Mouse (Mus musculus) neural tube, embryonic 14.5 days (tissue): ENCODE results near the gene Slain1. TPM values are rescaled to one million over a fixed set of nuclear protein-coding genes. Genes with fewer than 3 reads are reported as not detected.

Experiments
- ATAC-seq: fragments of 200-750 bp; cut with Nextera tagmentation; 2 replicates; pipeline ENCODE4 v1.8.0; 2017; ENCODE audit warnings: low read depth, mild to moderate bottlenecking, moderate TSS enrichment, moderate library complexity
- H3K27ac ChIP-seq: fragments of 300-500 bp; sonication (generic); 2 replicates; pipeline ENCODE4 v1.5.1; 2014; ENCODE audit warnings: low read depth, mild to moderate bottlenecking, control low read depth, low read length, moderate library complexity, mixed read lengths
- H3K27me3 ChIP-seq: fragments of 300-500 bp; sonication (generic); 2 replicates; pipeline ENCODE4 v1.6.1; 2014; ENCODE audit warnings: low read length; ENCODE audit not compliant: control insufficient read depth, insufficient read depth
- H3K36me3 ChIP-seq: fragments of 300-500 bp; sonication (generic); 2 replicates; pipeline ENCODE4 v1.6.1; 2014; ENCODE audit warnings: low read length, mixed read lengths; ENCODE audit not compliant: control insufficient read depth, insufficient read depth
- H3K4me1 ChIP-seq: fragments of 300-500 bp; sonication (generic); 2 replicates; pipeline ENCODE4 v1.6.1; 2014; ENCODE audit warnings: low read length; ENCODE audit not compliant: control insufficient read depth, insufficient read depth
- H3K4me2 ChIP-seq: fragments of 300-500 bp; sonication (generic); 2 replicates; pipeline ENCODE4 v1.6.1; 2014; ENCODE audit warnings: mild to moderate bottlenecking, low read depth, low read length, control low read depth
- H3K4me3 ChIP-seq: fragments of 300-500 bp; sonication (generic); 2 replicates; pipeline ENCODE4 v1.5.1; 2014; ENCODE audit warnings: low read depth, low read length, control low read depth, mixed read lengths
- H3K9ac ChIP-seq: fragments of 300-500 bp; sonication (generic); replicated peaks from 2 replicates; pipeline ENCODE4 v1.6.1; 2014; ENCODE audit warnings: low read depth, mild to moderate bottlenecking, control low read depth, low read length, mixed read lengths
- H3K9me3 ChIP-seq: fragments of 300-500 bp; sonication (generic); 2 replicates; pipeline ENCODE4 v1.6.1; 2016; ENCODE audit warnings: low read length; ENCODE audit not compliant: control insufficient read depth
- WGBS: fragments of 180-500 bp; shearing (Covaris S2); extraction: QIAGEN DNeasy Blood & Tissue Kit; methylation state at CpG from one replicate; pipeline ENCODE4 v1.1.7; 2014; 5-methylcytosine and 5-hydroxymethylcytosine counted together
- polyA plus RNA-seq: library from polyadenylated mRNA; unstranded; fragments of >200 nt; fragmentation: Nextera tagmentation; extraction: Ambion mirVana; gene quantifications from 2 replicates; pipeline ENCODE4 v1.2.1, GENCODE M21; 2014

Slain1 gene
- polyA plus RNA-seq, 1 experiment from 2014 or later = 23.7 TPM

- 80% methylated on average over 9 of the region's 9 CpGs for whole genome bisulfite sequencing
- Histone ChIP-seq H3K4me1 (0 out of 2 replicates have a peak, but pooled peaks cover 3% of the 10 kb centered on the region), H3K27me3 (no peaks in the 10 kb centered on the region), H3K9ac (no peak overlapping the region), H3K9me3 (no peaks in the 10 kb centered on the region), H3K4me2 (no peak overlapping the region), H3K27ac (no peak overlapping the region), H3K4me3 (no peak overlapping the region), H3K36me3 (no peaks in the 10 kb centered on the region)
- no peak for ATAC-seq
Observed at GRCm38 (mm10) chr14:103723314-103723713, 73.3 kb downstream of the Slain1 start.

- Histone ChIP-seq H3K9ac (no peak overlapping the region), H3K4me3 (no peak overlapping the region), H3K27me3 (no peaks in the 10 kb centered on the region), H3K36me3 (no peaks in the 10 kb centered on the region), H3K9me3 (no peaks in the 10 kb centered on the region), H3K27ac (no peak overlapping the region), H3K4me1 (0 out of 2 replicates have a peak, but pooled peaks cover 3% of the 10 kb centered on the region), H3K4me2 (no peak overlapping the region)
- no peak for ATAC-seq
- WGBS = 88% methylated on average over 4 of the region's 4 CpGs
Observed at GRCm38 (mm10) chr14:103723841-103724240, 73.8 kb downstream of the Slain1 start.

DNA sequence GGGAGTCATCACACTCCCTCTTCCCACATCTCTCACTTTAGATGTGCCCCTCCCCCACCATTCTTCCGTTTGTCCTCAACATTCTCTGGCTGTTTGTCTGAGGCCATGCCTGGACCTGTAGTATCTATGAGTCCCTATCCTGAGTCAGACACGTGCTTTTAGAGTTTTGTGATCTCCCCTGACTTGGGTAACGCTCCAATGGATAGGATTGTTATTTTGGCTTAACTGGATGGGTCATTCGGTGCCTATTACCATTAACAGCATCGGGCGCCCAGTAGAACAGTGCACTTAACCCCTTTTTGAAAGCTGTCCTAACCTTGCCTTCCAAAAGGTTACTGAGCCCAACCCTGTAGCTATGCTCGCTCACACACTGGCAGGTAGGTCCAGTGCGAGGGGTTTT, 78.5 kb downstream of the Slain1 start:
- no peaks in the 10 kb centered on the region for H3K9me3 ChIP-seq
- no peaks in the 10 kb centered on the region for H3K36me3 ChIP-seq
- no peaks in the 10 kb centered on the region for H3K4me1 ChIP-seq
- H3K4me2 ChIP-seq = no peak overlapping the region
- no peaks in the 10 kb centered on the region for H3K27me3 ChIP-seq
- no peak overlapping the region for H3K27ac ChIP-seq
- no peak for ATAC-seq
- H3K9ac ChIP-seq = no peak overlapping the region
- 89% methylated on average over 8 of the region's 8 CpGs for WGBS
- no peak overlapping the region for H3K4me3 ChIP-seq

DNA sequence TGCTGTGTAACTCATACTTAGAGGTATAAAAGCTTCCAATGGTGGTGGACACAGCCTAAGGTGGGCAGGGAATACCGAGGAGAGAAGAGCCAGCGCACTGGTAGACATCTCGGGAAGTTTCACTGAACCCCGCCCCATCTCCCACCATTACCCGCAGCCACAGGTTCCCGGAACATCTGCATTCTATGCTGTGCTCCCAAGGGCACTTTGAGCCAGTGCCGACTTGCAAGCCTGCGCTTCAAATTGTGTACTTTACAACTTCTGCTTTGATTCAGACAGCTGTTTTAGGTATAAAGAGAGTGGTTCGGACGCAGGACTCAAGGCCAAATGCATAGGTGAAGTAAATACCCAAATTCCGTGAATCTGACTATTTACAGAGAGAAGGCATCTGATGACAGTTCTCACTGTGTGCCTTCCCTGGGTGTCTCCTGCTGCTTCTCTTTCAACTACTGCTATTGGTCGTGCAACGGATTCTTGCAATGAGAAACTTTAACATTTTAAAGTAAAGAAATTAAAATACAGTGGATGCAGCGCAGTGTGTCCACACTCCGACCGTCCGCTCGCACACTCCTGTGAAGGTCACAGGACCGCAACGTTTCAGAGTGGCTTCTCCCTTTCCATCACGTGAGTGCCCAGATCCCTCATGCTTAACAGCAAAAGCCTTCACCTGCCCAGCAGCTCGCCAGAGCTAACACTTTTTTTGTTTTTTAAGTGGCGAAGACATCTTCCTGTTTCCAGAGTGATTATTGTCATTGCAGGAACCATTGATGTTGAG, 79.1 kb downstream of the Slain1 start:
- Histone ChIP-seq H3K9ac (no peak overlapping the region), H3K9me3 (no peaks in the 10 kb centered on the region), H3K36me3 (no peaks in the 10 kb centered on the region), H3K4me1 (no peaks in the 10 kb centered on the region), H3K4me3 (no peak overlapping the region), H3K27ac (no peak overlapping the region), H3K4me2 (no peak overlapping the region), H3K27me3 (no peaks in the 10 kb centered on the region)
- no peak for ATAC-seq
- 84% methylated on average over 23 of the region's 23 CpGs for WGBS

DNA sequence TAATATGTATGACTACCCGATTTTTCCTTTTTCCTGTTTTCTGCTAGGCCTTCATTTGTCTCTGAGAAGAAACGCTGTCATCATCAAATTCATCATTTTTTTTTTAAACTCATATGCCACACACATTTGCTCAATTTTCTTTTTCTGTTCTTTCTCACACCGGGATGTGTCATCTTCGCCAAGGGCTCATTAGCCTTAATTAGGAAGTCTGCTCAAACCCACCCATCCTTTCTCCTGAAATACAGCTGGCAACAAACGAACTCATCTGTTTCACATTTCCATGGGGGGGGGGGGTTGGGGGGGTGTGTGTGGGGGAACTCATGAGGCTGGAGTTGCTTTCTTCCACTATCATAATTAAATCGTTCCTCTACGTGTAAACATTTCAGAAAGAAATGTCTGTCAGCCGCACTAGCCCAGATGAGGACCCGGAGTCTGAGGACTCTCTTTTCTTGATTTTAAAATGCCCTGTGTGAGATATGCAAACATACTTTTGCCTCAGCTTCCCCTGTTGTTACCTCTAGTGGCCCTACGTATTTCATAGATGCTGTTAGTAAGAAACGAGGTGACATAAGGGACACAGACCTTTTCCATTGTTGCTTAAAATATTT, 79.8 kb downstream of the Slain1 start:
- no peak overlapping the region for H3K4me3 ChIP-seq
- no peak overlapping the region for H3K4me2 ChIP-seq
- no peaks in the 10 kb centered on the region for H3K36me3 ChIP-seq
- H3K9me3 ChIP-seq = no peaks in the 10 kb centered on the region
- H3K9ac ChIP-seq = no peak overlapping the region
- H3K4me1 ChIP-seq = no peaks in the 10 kb centered on the region
- H3K27me3 ChIP-seq = no peaks in the 10 kb centered on the region
- ATAC-seq = no peak
- 71% methylated on average over 11 of the region's 11 CpGs for WGBS
- no peak overlapping the region for H3K27ac ChIP-seq

DNA sequence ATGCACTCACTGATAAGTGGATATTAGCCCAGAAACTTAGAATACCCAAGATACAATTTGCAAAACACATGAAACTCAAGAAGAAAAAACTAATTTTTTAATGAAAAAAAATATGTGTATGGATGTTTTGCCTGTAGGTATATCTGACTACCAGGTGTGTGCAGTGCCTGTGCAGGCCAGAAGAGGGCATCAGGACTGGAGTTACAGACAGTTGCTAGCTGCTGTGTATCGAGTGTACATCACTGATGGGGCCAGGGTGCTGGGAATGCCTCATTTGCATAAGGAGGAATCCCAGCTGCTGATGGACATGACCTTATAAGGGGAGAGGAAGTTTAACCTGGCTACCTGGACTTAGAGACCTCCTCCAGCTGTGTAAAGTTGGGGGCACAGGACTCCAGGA, 82.6 kb downstream of the Slain1 start:
- Histone ChIP-seq H3K36me3 (no peaks in the 10 kb centered on the region), H3K27ac (no peak overlapping the region), H3K9me3 (no peaks in the 10 kb centered on the region), H3K4me1 (no peaks in the 10 kb centered on the region), H3K4me3 (no peak overlapping the region), H3K4me2 (no peak overlapping the region), H3K9ac (no peak overlapping the region), H3K27me3 (no peaks in the 10 kb centered on the region)
- no peak for ATAC-seq
- 57% methylated on average over 1 of the region's 1 CpGs for WGBS

- no peaks in the 10 kb centered on the region for H3K36me3 ChIP-seq
- H3K4me3 ChIP-seq = no peak overlapping the region
- no peak overlapping the region for H3K27ac ChIP-seq
- H3K9me3 ChIP-seq = no peaks in the 10 kb centered on the region
- no peaks in the 10 kb centered on the region for H3K4me1 ChIP-seq
- H3K9ac ChIP-seq = no peak overlapping the region
- WGBS = 91% methylated on average over 7 of the region's 7 CpGs
- ATAC-seq = no peak
- H3K27me3 ChIP-seq = no peaks in the 10 kb centered on the region
- no peak overlapping the region for H3K4me2 ChIP-seq
Observed at GRCm38 (mm10) chr14:103741216-103741615, 91.2 kb downstream of the Slain1 start.

DNA sequence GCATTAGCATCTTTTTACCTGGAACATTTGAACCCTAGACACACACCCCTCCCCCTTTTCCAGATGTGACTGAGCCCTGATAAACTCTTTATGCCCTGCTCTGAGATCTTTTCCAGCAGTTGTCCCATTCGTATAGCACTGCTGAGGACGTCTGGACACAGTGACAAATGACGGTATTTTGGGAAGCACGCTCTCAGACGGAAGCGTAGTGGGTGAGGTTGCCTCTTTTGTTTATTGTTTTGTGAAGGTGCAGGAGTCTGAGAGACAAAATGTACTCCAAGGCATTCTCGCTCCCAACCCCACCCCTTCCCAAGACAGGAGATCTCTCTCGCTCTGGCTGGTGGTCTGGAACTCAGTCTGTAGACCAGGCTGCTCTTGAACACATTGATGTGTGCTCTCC, 92.1 kb downstream of the Slain1 start:
- H3K9me3 ChIP-seq = no peaks in the 10 kb centered on the region
- H3K9ac ChIP-seq = no peak overlapping the region
- no peak for ATAC-seq
- H3K27ac ChIP-seq = no peak overlapping the region
- H3K4me2 ChIP-seq = no peak overlapping the region
- H3K4me1 ChIP-seq = no peaks in the 10 kb centered on the region
- H3K27me3 ChIP-seq = no peaks in the 10 kb centered on the region
- H3K4me3 ChIP-seq = no peak overlapping the region
- 68% methylated on average over 8 of the region's 8 CpGs for WGBS
- H3K36me3 ChIP-seq = no peaks in the 10 kb centered on the region

GRCm38 (mm10) chr14:103747345-103747744, 97.3 kb downstream of the Slain1 start:
- Histone ChIP-seq H3K9ac (no peak overlapping the region), H3K27me3 (no peaks in the 10 kb centered on the region), H3K4me2 (no peak overlapping the region), H3K9me3 (no peaks in the 10 kb centered on the region), H3K4me1 (no peaks in the 10 kb centered on the region), H3K27ac (no peak overlapping the region), H3K36me3 (no peaks in the 10 kb centered on the region), H3K4me3 (no peak overlapping the region)
- no peak for ATAC-seq
- 71% methylated on average over 6 of the region's 6 CpGs for WGBS
